ENCODE assay signal across 13 mouse cellular contexts in genomic region chrX:135574261-135574957, GRCm38 (mm10). TPM values are rescaled to one million over a fixed set of nuclear protein-coding genes. Genes with fewer than 3 reads are reported as not detected.
A peak's percentile ranks its signal among the peaks of the same experiment; 100 is the strongest.
DNase-seq lines count a peak whose midpoint lies in the region; ATAC-seq and TF ChIP-seq lines count a peak whose summit lies in the region.
"Not testable (repeated sequence)": the region's sequence is repeated elsewhere in the genome, so short reads cannot be mapped to it uniquely, and the experiment has no call there.
"Had no signal": no experiment of that assay in that cellular context is flagged by ENCODE, and none has a peak within 500 bp of the region (broad histone marks: within the 10 kb centered on the region; RNA-seq: fewer than 3 reads in every experiment).

No protein-coding gene starts in this region.

- not testable (repeated sequence) for H3K9ac ChIP-seq in embryonic facial prominence, embryonic 12.5 days; heart, embryonic 14.5 days (ENCODE audit: low read length); limb, embryonic 12.5 days (replicated peaks); lung, embryonic 14.5 days

- not testable (repeated sequence) for TF ChIP-seq CTCF in lung, embryonic 14.5 days (IDR thresholded peaks at IDR 0.05; ENCODE audit: low read depth)

- H3K4me1 ChIP-seq in embryonic facial prominence, embryonic 12.5 days; heart, embryonic 14.5 days (ENCODE audit: control insufficient read depth in 2 of 2, insufficient read depth in 2 of 2, low read length in 2 of 2); limb, embryonic 12.5 days (replicated peaks); lung, embryonic 14.5 days (ENCODE audit: insufficient read depth): not testable (repeated sequence)

- not testable (repeated sequence) for H3K27me3 ChIP-seq in embryonic facial prominence, embryonic 12.5 days; heart, embryonic 14.5 days (ENCODE audit: control insufficient read depth, insufficient read depth, low read length); limb, embryonic 12.5 days; lung, embryonic 14.5 days (ENCODE audit: insufficient read depth, low read length); myocyte (ENCODE audit: control insufficient read depth, insufficient read depth, insufficient read length)

- H3K4me2 ChIP-seq in embryonic facial prominence, embryonic 12.5 days (replicated peaks); heart, embryonic 14.5 days (ENCODE audit: low read length); limb, embryonic 12.5 days; lung, embryonic 14.5 days: not testable (repeated sequence)
- H3K4me2 ChIP-seq in myocyte (ENCODE audit: low read depth), result peak overlapping the region; percentile 55

- not testable (repeated sequence) for H3K36me3 ChIP-seq in embryonic facial prominence, embryonic 12.5 days; heart, embryonic 14.5 days (ENCODE audit: control insufficient read depth, insufficient read depth, low read length); limb, embryonic 12.5 days; lung, embryonic 14.5 days (ENCODE audit: insufficient read depth); myocyte (ENCODE audit: control insufficient read depth, insufficient read depth)

- not testable (repeated sequence) for H3K27ac ChIP-seq in embryonic facial prominence, embryonic 12.5 days; limb, embryonic 12.5 days; lung, embryonic 14.5 days (ENCODE audit: low read depth)
- H3K27ac ChIP-seq in heart, embryonic 14.5 days (replicated peaks in 1 of 2; ENCODE audit: control insufficient read depth in 1 of 2, insufficient read depth in 1 of 2, low read depth in 2 of 2, low read length in 2 of 2), result peak overlapping the region; percentile 53 to 55

- H3ac ChIP-seq in myocyte (ENCODE audit: control insufficient read depth, insufficient read length), result not testable (repeated sequence)

- peak; percentile 71 for DNase-seq in ZHBTc4 (ENCODE audit: low read depth, low spot score)
- DNase-seq in kidney, adult 8-10 months, result peak; percentile 2 to 6
- peak; percentile 30 for DNase-seq in lung, embryonic 14.5 days
- DNase-seq in urinary bladder, postnatal 36 days (ENCODE audit: low spot score in 2 of 2), result peak; percentile 2 to 3

- not testable (repeated sequence) for H3K79me2 ChIP-seq in myocyte (ENCODE audit: control insufficient read depth, insufficient read depth)

- peak; percentile 71; the same call in 1 of the 2 replicates for ATAC-seq in embryonic facial prominence, embryonic 12.5 days (ENCODE audit: insufficient number of reproducible peaks, insufficient read depth, low FRiP score, low TSS enrichment)
- ATAC-seq in heart, embryonic 14.5 days (ENCODE audit: insufficient number of reproducible peaks, insufficient read depth, low FRiP score, low read depth), result 0 out of 2 replicates have a peak, but pooled peaks have one; percentile 35
- ATAC-seq in limb, embryonic 12.5 days (ENCODE audit: insufficient number of reproducible peaks, insufficient read depth, low FRiP score, low TSS enrichment, low read depth), result peak; percentile 73; the same call in 1 of the 2 replicates
- peak; percentile 91 for ATAC-seq in lung, embryonic 14.5 days (ENCODE audit: insufficient read depth)

- not testable (repeated sequence) for TF ChIP-seq POLR2A in myocyte (IDR thresholded peaks at IDR 0.05; ENCODE audit: insufficient read length, low read depth)

- not testable (repeated sequence) for H3K9me3 ChIP-seq in embryonic facial prominence, embryonic 12.5 days; heart, embryonic 14.5 days (ENCODE audit: control insufficient read depth, low read length); limb, embryonic 12.5 days; lung, embryonic 14.5 days (ENCODE audit: low read depth, low read length)

- H3K4me3 ChIP-seq in embryonic facial prominence, embryonic 12.5 days; heart, embryonic 14.5 days (ENCODE audit: control insufficient read depth in 1 of 2, insufficient read depth in 1 of 2, low read depth in 1 of 2, low read length in 2 of 2); limb, embryonic 12.5 days (replicated peaks); lung, embryonic 14.5 days (ENCODE audit: low read depth, low read length); myocyte: not testable (repeated sequence)

- WGBS in embryonic facial prominence, embryonic 12.5 days, result 19% methylated on average over 8 of the region's 8 CpGs
- 17% methylated on average over 8 of the region's 8 CpGs for WGBS in heart, embryonic 14.5 days
- 23% methylated on average over 8 of the region's 8 CpGs for WGBS in limb, embryonic 12.5 days
- 15% methylated on average over 8 of the region's 8 CpGs for WGBS in lung, embryonic 14.5 days

RNA-seq across cellular contexts. Expression of gene Nxf7, which starts 24.2 kb away (rescaled TPM):
- not detected in 2 replicates for polyA plus RNA-seq in embryonic facial prominence, embryonic 12.5 days (2016; fragmentation: Nextera tagmentation; extraction: Ambion mirVana)
- polyA plus RNA-seq in heart, embryonic 14.5 days (2014; fragmentation: Nextera tagmentation; extraction: Ambion mirVana), result 0.30 and 0.32 TPM in 2 replicates
- not detected in 2 replicates for polyA plus RNA-seq in limb, embryonic 12.5 days (2016; fragmentation: Nextera tagmentation; extraction: Ambion mirVana)
- polyA plus RNA-seq in lung, embryonic 14.5 days (2014; fragmentation: Nextera tagmentation; extraction: Ambion mirVana), result not detected in 2 replicates
- 6.9 TPM for polyA plus RNA-seq in myocyte (2012; fragmentation: generic; extraction: Trizol)
- polyA plus RNA-seq: forebrain, embryonic 14.5 days; midbrain, embryonic 16.5 days; neural tube, embryonic 14.5 days had no signal

RNA-seq across cellular contexts. Expression of gene Prame, which starts 53.1 kb away (rescaled TPM):
- polyA plus RNA-seq in embryonic facial prominence, embryonic 12.5 days (2016; fragmentation: Nextera tagmentation; extraction: Ambion mirVana), result not detected in 2 replicates
- polyA plus RNA-seq in heart, embryonic 14.5 days (2014; fragmentation: Nextera tagmentation; extraction: Ambion mirVana), result not detected in 2 replicates
- polyA plus RNA-seq in limb, embryonic 12.5 days (2016; fragmentation: Nextera tagmentation; extraction: Ambion mirVana), result 0.15 and 0.26 TPM in 2 replicates
- not detected in 2 replicates for polyA plus RNA-seq in lung, embryonic 14.5 days (2014; fragmentation: Nextera tagmentation; extraction: Ambion mirVana)
- 0.04 TPM for polyA plus RNA-seq in myocyte (2012; fragmentation: generic; extraction: Trizol)
- polyA plus RNA-seq: forebrain, embryonic 14.5 days; intestine, postnatal 0 days; liver, embryonic 14.5 days; midbrain, embryonic 16.5 days; neural tube, embryonic 14.5 days had no signal

Comparison
In these comparisons a context has a peak if more than half of its experiments do, and no peak if none do; other contexts are left out.
1. DNase-seq: peak in every context shown above with its lines; median percentile 71 in ZHBTc4; 30 in lung, embryonic 14.5 days; 4 in kidney, adult 8-10 months; 2 in urinary bladder, postnatal 36 days.
2. ATAC-seq: peak in every context shown above with its lines; median percentile 91 in lung, embryonic 14.5 days; 73 in limb, embryonic 12.5 days; 71 in embryonic facial prominence, embryonic 12.5 days; 35 in heart, embryonic 14.5 days.